Mouse (Mus musculus) spleen, postnatal 36 days (tissue): ENCODE data around the gene Kcne3.
A peak's percentile ranks its signal among the peaks of the same experiment; 100 is the strongest.

Experiments
- DNase-seq, 2 experiments: peaks; one replicate each; pipeline ENCODE4 v3.0.0; 2022; ENCODE audit warnings: low spot score in 2 of 2, mixed read lengths in 1 of 2

Kcne3 gene

GRCm38 (mm10) chr7:100176269-100176668 is at the start of gene Kcne3:
TSS of gene Kcne3 (plus strand) at chr7:100176502.
- DNase-seq = no peak

- DNase-seq = no peak
Measured at GRCm38 (mm10) chr7:100126514-100126913, 49.8 kb upstream of the Kcne3 start.

- no peak for DNase-seq
Measured at GRCm38 (mm10) chr7:100128262-100129041, 47.9 kb upstream of the Kcne3 start.

GRCm38 (mm10) chr7:100130592-100130991 is 45.7 kb upstream of the Kcne3 start:
- no peak for DNase-seq

DNA sequence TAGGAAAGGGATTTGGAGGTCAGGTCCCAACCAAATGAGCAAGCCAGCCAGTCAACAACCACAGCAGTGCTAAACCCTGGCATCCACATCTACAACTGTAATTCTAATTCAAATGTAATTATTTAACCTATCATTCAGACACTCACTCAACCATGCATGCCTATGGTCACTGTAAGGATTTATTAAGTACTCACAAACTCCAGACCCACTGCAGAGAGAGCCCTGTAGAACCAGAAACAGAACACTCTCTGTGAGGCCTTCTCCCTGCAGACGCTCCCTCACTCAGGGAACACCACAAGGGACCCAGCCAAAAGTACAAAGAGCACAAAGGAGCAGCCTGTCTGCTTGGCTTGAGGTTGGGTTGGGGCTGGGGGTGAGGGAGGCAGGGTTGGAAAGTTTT is 43.9 kb upstream of the Kcne3 start:
- DNase-seq = no peak

DNA sequence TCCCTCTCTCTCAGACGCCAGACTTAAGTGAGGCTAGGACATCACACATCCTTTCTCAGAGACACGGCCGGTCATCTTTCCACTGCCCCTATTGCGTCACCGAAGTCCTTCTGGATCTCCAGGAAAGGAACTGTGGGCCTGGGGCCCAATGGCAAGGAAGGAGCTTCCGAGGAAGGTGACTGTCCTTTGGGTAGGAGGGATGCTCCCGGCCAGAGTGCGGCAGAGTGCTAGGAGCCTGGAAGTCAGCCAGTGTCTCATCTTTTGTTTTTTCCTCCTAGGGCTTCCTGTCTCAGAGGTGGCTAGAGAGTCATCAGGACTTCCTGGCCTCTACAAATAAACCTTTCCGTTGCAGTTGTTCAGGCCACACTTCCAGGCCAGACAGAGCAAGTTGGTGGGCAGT is 39.3 kb upstream of the Kcne3 start:
- DNase-seq = no peak

DNA sequence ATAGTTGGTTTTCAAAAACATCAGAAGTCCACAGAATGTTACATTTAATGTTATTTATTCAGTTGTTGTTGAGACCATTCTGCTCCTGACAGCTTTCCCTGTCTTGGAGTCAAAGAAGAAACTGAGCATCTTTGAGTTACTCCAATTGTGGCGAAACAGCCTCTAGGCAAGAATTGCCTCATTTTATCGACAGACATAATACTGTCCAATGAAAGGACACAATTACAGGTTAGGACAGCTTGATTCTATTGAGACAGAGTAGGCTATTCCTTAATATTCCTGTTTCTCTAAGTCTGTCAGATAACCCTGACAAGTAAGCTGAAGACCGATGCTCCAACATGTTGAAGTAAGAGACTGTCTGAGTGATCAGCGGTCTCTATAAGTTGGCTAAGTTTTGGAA is 38.2 kb upstream of the Kcne3 start:
- no peak for DNase-seq

- no peak for DNase-seq
Measured at GRCm38 (mm10) chr7:100140591-100140990, 35.7 kb upstream of the Kcne3 start.

GRCm38 (mm10) chr7:100148586-100148985 is 27.7 kb upstream of the Kcne3 start:
- DNase-seq = no peak

GRCm38 (mm10) chr7:100150086-100150485 is 26.2 kb upstream of the Kcne3 start:
- no peak for DNase-seq

GRCm38 (mm10) chr7:100150626-100151025 is 25.7 kb upstream of the Kcne3 start:
- no peak for DNase-seq

GRCm38 (mm10) chr7:100157669-100158068 is 18.6 kb upstream of the Kcne3 start:
- no peak for DNase-seq

DNA sequence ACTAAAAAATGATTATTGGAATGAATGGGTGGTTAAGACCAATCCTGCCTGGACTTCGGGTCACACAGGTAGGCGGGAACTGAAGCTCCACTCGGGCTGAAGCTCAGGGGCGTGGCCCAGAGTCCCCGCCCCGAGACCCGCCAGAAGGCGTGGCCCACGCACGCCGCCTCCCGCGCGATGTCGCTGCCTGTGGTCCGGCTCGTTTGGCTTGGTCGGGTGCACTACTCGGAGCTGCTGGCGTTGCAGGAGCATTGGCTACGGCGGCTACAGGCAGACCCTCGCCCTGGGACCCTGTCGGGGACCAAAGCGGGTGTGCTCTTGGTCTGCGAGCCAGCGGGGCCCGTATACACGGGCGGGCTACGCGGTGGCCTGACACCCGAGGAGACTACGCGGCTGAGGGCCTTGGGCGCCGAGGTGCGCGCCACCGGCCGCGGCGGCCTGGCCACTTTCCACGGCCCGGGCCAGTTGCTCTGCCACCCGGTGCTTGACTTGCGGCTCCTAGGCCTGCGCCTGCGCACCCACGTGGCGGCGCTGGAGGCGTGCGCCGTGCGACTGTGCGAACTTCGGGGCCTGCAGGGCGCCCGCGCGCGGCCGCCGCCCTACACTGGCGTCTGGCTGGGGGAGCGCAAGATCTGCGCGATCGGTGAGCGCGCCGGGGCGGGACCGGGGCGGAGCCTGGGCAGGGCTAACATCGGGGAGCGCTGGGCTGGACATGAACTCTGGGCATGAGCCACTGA is 17.0 kb upstream of the Kcne3 start, which contains the start of gene Lipt2:
Lipt2 (plus strand) TSS at position 173 of the 737 bp plus-strand sequence.
- DNase-seq = peak; percentile 90

- no peak for DNase-seq
Measured at GRCm38 (mm10) chr7:100160006-100160405, 16.3 kb upstream of the Kcne3 start.

DNA sequence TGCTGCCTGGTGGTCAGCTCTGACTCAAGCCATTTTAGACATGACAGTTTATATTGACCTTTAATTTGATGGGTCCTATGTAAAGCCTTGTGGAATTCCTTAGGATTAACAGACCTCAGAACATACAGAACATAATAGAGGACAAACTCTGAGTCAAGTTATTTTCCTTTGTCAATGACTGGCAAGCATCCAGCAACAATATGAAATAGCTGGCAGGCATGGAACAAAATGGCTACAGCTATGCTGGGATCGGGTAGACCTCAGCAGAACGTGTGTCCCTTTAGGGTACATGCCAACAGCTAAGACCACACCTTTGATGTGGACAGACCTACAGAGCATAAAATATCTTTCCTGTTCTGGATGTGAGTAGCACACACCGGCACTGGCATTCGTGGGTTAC is 12.8 kb upstream of the Kcne3 start:
- DNase-seq = no peak

GRCm38 (mm10) chr7:100168654-100169053 is 7.6 kb upstream of the Kcne3 start:
- no peak for DNase-seq

GRCm38 (mm10) chr7:100170756-100171155 is 5.5 kb upstream of the Kcne3 start:
- no peak for DNase-seq

DNA sequence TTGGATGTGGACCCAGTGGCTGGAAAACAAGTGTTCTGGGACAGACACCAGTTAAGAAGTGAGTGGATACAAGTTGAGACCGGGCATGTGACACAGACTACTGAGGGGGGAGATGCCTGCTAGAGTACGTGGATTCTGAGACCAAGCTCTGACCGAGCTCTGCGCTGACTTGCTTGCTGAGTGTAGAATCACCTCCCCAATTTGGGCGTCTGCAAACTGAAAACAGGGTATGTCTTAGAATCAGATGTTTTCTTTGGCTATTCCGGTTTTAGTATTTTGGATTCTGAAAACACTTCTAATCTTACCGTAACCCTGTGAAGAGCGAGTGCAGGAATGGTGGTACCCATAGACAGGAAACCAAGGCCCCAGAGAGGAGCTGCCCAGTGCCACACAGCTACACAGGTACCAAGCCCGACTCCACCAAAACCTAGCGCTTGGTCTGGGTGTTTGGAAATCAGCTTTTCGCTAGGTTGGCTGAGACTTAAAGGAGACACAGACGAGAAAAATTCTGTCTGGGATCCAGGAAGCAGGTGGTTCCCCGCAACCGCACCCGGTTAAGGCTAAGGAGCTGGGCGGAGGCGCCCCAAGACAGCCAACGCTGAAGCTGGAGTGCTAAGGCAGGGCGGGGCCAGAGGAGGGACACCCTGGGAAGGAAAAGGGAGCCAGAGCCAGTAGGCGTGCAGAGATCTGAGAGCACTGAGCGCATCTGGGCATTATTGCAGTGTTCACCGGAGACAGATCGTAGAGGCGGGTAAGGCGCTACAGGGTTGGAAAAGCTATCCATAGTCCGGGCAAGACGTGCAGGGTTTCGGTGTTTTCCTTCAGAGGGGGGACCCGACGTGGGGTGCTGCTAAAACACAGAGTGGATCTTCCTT is 2.0 kb downstream of the Kcne3 start:
- peak; percentile 10 to 17 for DNase-seq

GRCm38 (mm10) chr7:100178891-100179233 is 2.6 kb downstream of the Kcne3 start:
- no peak for DNase-seq

DNA sequence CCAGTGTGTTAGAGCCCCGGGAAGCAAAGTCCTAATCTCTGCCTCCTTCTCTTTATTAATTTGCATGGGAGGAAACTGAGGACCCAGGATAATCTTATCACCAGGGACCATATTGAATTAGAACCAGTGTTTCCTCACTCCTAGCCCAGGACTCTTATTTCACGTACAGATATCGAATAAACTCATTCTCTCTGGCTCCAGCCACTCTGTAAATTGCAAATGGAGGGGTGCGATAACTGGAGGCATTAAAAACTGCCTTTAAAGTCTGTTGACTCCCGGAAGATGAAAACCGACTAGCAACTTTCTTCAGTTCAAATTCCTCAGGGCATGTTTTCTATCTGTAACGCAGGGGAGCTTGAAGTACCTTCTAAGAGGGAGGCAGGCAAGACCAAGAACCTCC is 3.1 kb downstream of the Kcne3 start:
- DNase-seq = no peak

DNA sequence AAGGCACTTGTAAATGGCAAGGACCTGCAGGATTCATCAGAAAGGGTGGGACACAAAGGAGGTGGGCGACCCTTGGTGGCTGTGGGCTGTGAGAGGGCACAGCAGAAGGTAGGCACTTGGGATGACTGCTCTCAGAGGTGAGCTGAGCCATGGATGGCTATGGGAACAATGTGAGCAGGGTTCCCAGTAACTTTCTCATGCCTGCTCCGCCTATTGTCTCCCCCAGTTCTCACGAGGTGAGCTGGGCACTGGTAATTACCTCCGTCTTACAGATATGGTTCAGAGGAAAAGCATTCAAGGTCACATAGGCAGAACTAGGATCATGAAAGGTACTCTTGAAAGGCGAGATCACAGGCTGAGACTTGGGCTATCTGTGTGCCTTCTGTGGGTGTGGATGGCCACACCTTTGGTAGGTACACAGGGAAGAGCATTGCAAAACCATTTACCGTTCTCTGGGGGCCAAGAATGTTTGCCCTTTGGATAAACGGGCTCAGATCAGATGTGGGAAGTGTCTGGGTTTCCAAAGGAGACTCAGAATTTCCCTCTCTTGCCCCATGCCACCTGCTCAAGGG is 3.6 kb downstream of the Kcne3 start:
- no peak for DNase-seq

DNA sequence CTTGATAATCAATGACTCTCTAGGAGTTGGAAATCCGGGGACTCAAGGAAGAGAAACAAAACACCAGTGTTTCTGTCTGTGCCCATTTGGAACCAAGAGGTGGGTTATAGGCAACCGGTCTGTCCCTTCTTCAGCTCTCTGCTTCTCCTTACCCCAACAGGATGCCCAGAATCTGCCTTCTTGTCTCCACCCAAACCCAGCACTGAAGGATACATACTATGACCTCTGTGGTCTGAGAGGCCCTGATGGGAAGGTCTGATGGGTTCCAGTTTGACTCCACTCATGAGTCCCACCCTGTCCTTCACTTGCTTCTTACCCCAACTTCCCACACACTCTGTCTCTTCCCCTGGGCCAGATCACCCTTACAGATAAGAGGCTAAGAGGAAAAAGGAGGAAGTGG is 4.9 kb downstream of the Kcne3 start:
- no peak for DNase-seq
